Mouse (Mus musculus): ENCODE measurements at regions not wholly inside any gene's neighbourhood (a gene's known extent, or its start where the extent isn't known, plus 50 kb on each side); places are given as distances from the start of the nearest gene placed in this dataset.

- Histone ChIP-seq H3K9me3 (no peaks in the 10 kb centered on the region), H3K36me3 (replicated peaks) (no peaks in the 10 kb centered on the region), H3K4me1 (no peaks in the 10 kb centered on the region), H3K9ac (no peak overlapping the region), H3K27ac (no peak overlapping the region), H3K27me3 (replicated peaks) (no peaks in the 10 kb centered on the region; the same call in 1 of the 2 replicates), H3K4me2 (no peak overlapping the region), H3K4me3 (no peak overlapping the region)
- WGBS: 57% methylated on average over 2 of the region's 2 CpGs
- no peak for ATAC-seq (replicated peaks)
Measured at GRCm38 (mm10) chr8:92121296-92121695, 236.1 kb upstream of the Irx5 start.

GRCm38 (mm10) chr8:92115479-92116267 is 241.8 kb upstream of the Irx5 start:
- 83% methylated on average over 15 of the region's 15 CpGs for WGBS
- no peak for ATAC-seq (replicated peaks)

GRCm38 (mm10) chr8:92114311-92115275 is 242.8 kb upstream of the Irx5 start:
- no peak overlapping the region for H3K27ac ChIP-seq
- no peaks in the 10 kb centered on the region for H3K36me3 ChIP-seq (replicated peaks)
- H3K4me2 ChIP-seq: peak overlapping the region; percentile 1; the same call in 1 of the 2 replicates
- no peaks in the 10 kb centered on the region for H3K9me3 ChIP-seq
- H3K4me1 ChIP-seq: peaks cover 14% of the 10 kb centered on the region
- 11% methylated on average over 22 of the region's 22 CpGs for WGBS
- H3K27me3 ChIP-seq (replicated peaks): peaks cover 3% of the 10 kb centered on the region
- H3K4me3 ChIP-seq: no peak overlapping the region
- ATAC-seq (replicated peaks): no peak
- H3K9ac ChIP-seq: no peak overlapping the region

More at GRCm38 (mm10) chr8:92115479-92116267, 241.8 kb upstream of the Irx5 start:
- Histone ChIP-seq H3K36me3 (replicated peaks) (no peaks in the 10 kb centered on the region), H3K4me3 (no peak overlapping the region), H3K4me2 (no peak overlapping the region), H3K9me3 (no peaks in the 10 kb centered on the region), H3K27me3 (replicated peaks) (peaks cover 3% of the 10 kb centered on the region), H3K4me1 (peaks cover 14% of the 10 kb centered on the region), H3K9ac (no peak overlapping the region), H3K27ac (no peak overlapping the region)

- H3K4me1 ChIP-seq: peaks cover 14% of the 10 kb centered on the region
- peaks cover 3% of the 10 kb centered on the region for H3K27me3 ChIP-seq (replicated peaks)
- no peak overlapping the region for H3K27ac ChIP-seq
- 4% methylated on average over 9 of the region's 9 CpGs for WGBS
- no peaks in the 10 kb centered on the region for H3K9me3 ChIP-seq
- no peak overlapping the region for H3K4me3 ChIP-seq
- no peak overlapping the region for H3K9ac ChIP-seq
- no peaks in the 10 kb centered on the region for H3K36me3 ChIP-seq (replicated peaks)
- ATAC-seq (replicated peaks): no peak
- H3K4me2 ChIP-seq: no peak overlapping the region; the same call in 1 of the 2 replicates
Measured at GRCm38 (mm10) chr8:92113901-92114300, 243.5 kb upstream of the Irx5 start.

GRCm38 (mm10) chr8:92113386-92113785 is 244.0 kb upstream of the Irx5 start:
- WGBS: 61% methylated on average over 4 of the region's 4 CpGs
- H3K4me1 ChIP-seq: peaks cover 14% of the 10 kb centered on the region
- ATAC-seq (replicated peaks): no peak

GRCm38 (mm10) chr8:92104561-92104960 is 252.9 kb upstream of the Irx5 start:
- ATAC-seq (replicated peaks): no peak
- Histone ChIP-seq H3K27ac (no peak overlapping the region), H3K4me2 (no peak overlapping the region), H3K9ac (no peak overlapping the region), H3K4me3 (no peak overlapping the region), H3K4me1 (no peaks in the 10 kb centered on the region), H3K9me3 (no peaks in the 10 kb centered on the region), H3K27me3 (replicated peaks) (0 out of 2 replicates have a peak, but pooled peaks cover 6% of the 10 kb centered on the region), H3K36me3 (replicated peaks) (no peaks in the 10 kb centered on the region)
- WGBS: 71% methylated on average over 6 of the region's 6 CpGs

More at GRCm38 (mm10) chr8:92113386-92113785, 244.0 kb upstream of the Irx5 start:
- Histone ChIP-seq H3K4me2 (no peak overlapping the region), H3K27me3 (replicated peaks) (peaks cover 3% of the 10 kb centered on the region), H3K9ac (no peak overlapping the region), H3K9me3 (no peaks in the 10 kb centered on the region), H3K36me3 (replicated peaks) (no peaks in the 10 kb centered on the region), H3K4me3 (no peak overlapping the region), H3K27ac (no peak overlapping the region)

- no peak overlapping the region for H3K9ac ChIP-seq
- H3K4me3 ChIP-seq: no peak overlapping the region
- no peak overlapping the region for H3K4me2 ChIP-seq
- no peak for ATAC-seq (replicated peaks)
- 86% methylated on average over 4 of the region's 4 CpGs for WGBS
- H3K9me3 ChIP-seq: no peaks in the 10 kb centered on the region
- no peaks in the 10 kb centered on the region for H3K4me1 ChIP-seq
- no peak overlapping the region for H3K27ac ChIP-seq
- 0 out of 2 replicates have a peak, but pooled peaks cover 6% of the 10 kb centered on the region for H3K27me3 ChIP-seq (replicated peaks)
- no peaks in the 10 kb centered on the region for H3K36me3 ChIP-seq (replicated peaks)
Measured at GRCm38 (mm10) chr8:92102521-92102920, 254.9 kb upstream of the Irx5 start.

- H3K27ac ChIP-seq: no peak overlapping the region
- no peak for ATAC-seq (replicated peaks)
- H3K36me3 ChIP-seq (replicated peaks): no peaks in the 10 kb centered on the region
- 0 out of 2 replicates have a peak, but pooled peaks cover 5% of the 10 kb centered on the region for H3K27me3 ChIP-seq (replicated peaks)
- no peaks in the 10 kb centered on the region for H3K9me3 ChIP-seq
- no peak overlapping the region for H3K4me3 ChIP-seq
- peaks cover 9% of the 10 kb centered on the region; the same call in 1 of the 2 replicates for H3K4me1 ChIP-seq
- H3K4me2 ChIP-seq: peak overlapping the region; percentile 18; the same call in 1 of the 2 replicates
- WGBS: 17% methylated on average over 12 of the region's 12 CpGs
- no peak overlapping the region for H3K9ac ChIP-seq
Measured at GRCm38 (mm10) chr8:92095276-92095675, 262.1 kb upstream of the Irx5 start.

GRCm38 (mm10) chr8:92084124-92084523 is 273.3 kb upstream of the Irx5 start:
- no peaks in the 10 kb centered on the region for H3K27me3 ChIP-seq (replicated peaks)
- no peaks in the 10 kb centered on the region for H3K36me3 ChIP-seq (replicated peaks)
- ATAC-seq (replicated peaks): no peak
- H3K4me2 ChIP-seq: no peak overlapping the region
- no peak overlapping the region for H3K9ac ChIP-seq
- no peaks in the 10 kb centered on the region for H3K4me1 ChIP-seq
- no peak overlapping the region for H3K27ac ChIP-seq
- WGBS: 78% methylated on average over 2 of the region's 2 CpGs
- no peak overlapping the region for H3K4me3 ChIP-seq
- H3K9me3 ChIP-seq: no peaks in the 10 kb centered on the region

- H3K27ac ChIP-seq: no peak overlapping the region
- no peak overlapping the region for H3K4me3 ChIP-seq
- 89% methylated on average over 6 of the region's 6 CpGs for WGBS
- H3K9ac ChIP-seq: no peak overlapping the region
- H3K27me3 ChIP-seq (replicated peaks): 0 out of 2 replicates have a peak, but pooled peaks cover 3% of the 10 kb centered on the region
- H3K4me1 ChIP-seq: no peaks in the 10 kb centered on the region
- no peak overlapping the region for H3K4me2 ChIP-seq
- H3K9me3 ChIP-seq: no peaks in the 10 kb centered on the region
- no peak for ATAC-seq (replicated peaks)
- H3K36me3 ChIP-seq (replicated peaks): no peaks in the 10 kb centered on the region
Measured at GRCm38 (mm10) chr8:92081900-92082299, 275.5 kb upstream of the Irx5 start.

GRCm38 (mm10) chr8:92080852-92081251 is 276.6 kb upstream of the Irx5 start:
- no peak overlapping the region for H3K4me3 ChIP-seq
- ATAC-seq (replicated peaks): no peak
- WGBS: 73% methylated on average over 8 of the region's 8 CpGs

GRCm38 (mm10) chr8:92077611-92078010 is 275.7 kb upstream of the Irx3 start:
- Histone ChIP-seq H3K4me3 (no peak overlapping the region), H3K27ac (no peak overlapping the region), H3K4me1 (peaks cover 2% of the 10 kb centered on the region; the same call in 1 of the 2 replicates), H3K27me3 (replicated peaks) (0 out of 2 replicates have a peak, but pooled peaks cover 5% of the 10 kb centered on the region), H3K36me3 (replicated peaks) (no peaks in the 10 kb centered on the region), H3K4me2 (no peak overlapping the region), H3K9ac (no peak overlapping the region), H3K9me3 (no peaks in the 10 kb centered on the region)
- ATAC-seq (replicated peaks): no peak
- WGBS: 45% methylated on average over 7 of the region's 7 CpGs

More at GRCm38 (mm10) chr8:92080852-92081251, 276.6 kb upstream of the Irx5 start:
- H3K4me1 ChIP-seq: no peaks in the 10 kb centered on the region
- H3K4me2 ChIP-seq: no peak overlapping the region
- H3K27me3 ChIP-seq (replicated peaks): 0 out of 2 replicates have a peak, but pooled peaks cover 3% of the 10 kb centered on the region
- no peaks in the 10 kb centered on the region for H3K9me3 ChIP-seq
- no peaks in the 10 kb centered on the region for H3K36me3 ChIP-seq (replicated peaks)
- H3K27ac ChIP-seq: no peak overlapping the region
- H3K9ac ChIP-seq: no peak overlapping the region

Data from midbrain, embryonic 15.5 days (tissue).